Mouse (Mus musculus) midbrain, embryonic 13.5 days (tissue): ENCODE data around the gene Lman1l. TPM values are rescaled to one million over a fixed set of nuclear protein-coding genes. Genes with fewer than 3 reads are reported as not detected.

Experiments used
- ATAC-seq: fragments of 200-750 bp; cut with Nextera tagmentation; 2 replicates; pipeline ENCODE4 v1.8.0; 2017; ENCODE audit warnings: mild to moderate bottlenecking, moderate TSS enrichment, moderate library complexity
- H3K27ac ChIP-seq: fragments of 300-500 bp; sonication (generic); 2 replicates; pipeline ENCODE4 v1.5.1; 2015; ENCODE audit warnings: inconsistent platforms, mild to moderate bottlenecking, moderate library complexity
- H3K27me3 ChIP-seq: fragments of 300-500 bp; sonication (generic); 2 replicates; pipeline ENCODE4 v1.6.1; 2015; ENCODE audit warnings: mild to moderate bottlenecking, inconsistent platforms
- H3K36me3 ChIP-seq: fragments of 300-500 bp; sonication (generic); 2 replicates; pipeline ENCODE4 v1.6.1; 2015; ENCODE audit warnings: mild to moderate bottlenecking, inconsistent platforms
- H3K4me1 ChIP-seq: fragments of 300-500 bp; sonication (generic); replicated peaks from 2 replicates; pipeline ENCODE4 v1.6.1; 2015; ENCODE audit warnings: inconsistent platforms
- H3K4me2 ChIP-seq: fragments of 300-500 bp; sonication (generic); replicated peaks from 2 replicates; pipeline ENCODE4 v1.6.1; 2015; ENCODE audit warnings: moderate library complexity, mild to moderate bottlenecking, inconsistent platforms
- H3K4me3 ChIP-seq: fragments of 300-500 bp; sonication (generic); replicated peaks from 2 replicates; pipeline ENCODE4 v1.5.1; 2015; ENCODE audit warnings: mild to moderate bottlenecking, inconsistent platforms
- H3K9ac ChIP-seq: fragments of 300-500 bp; sonication (generic); replicated peaks from 2 replicates; pipeline ENCODE4 v1.6.1; 2015; ENCODE audit warnings: mild to moderate bottlenecking, inconsistent platforms
- H3K9me3 ChIP-seq: fragments of 300-500 bp; sonication (generic); 2 replicates; pipeline ENCODE4 v1.6.1; 2016; ENCODE audit warnings: mild to moderate bottlenecking, inconsistent platforms
- WGBS: fragments of 180-500 bp; shearing (Covaris S2); methylation state at CpG from one replicate; pipeline ENCODE4 v1.1.7; 2015; 5-methylcytosine and 5-hydroxymethylcytosine counted together
- polyA plus RNA-seq: library from polyadenylated mRNA; unstranded; fragments of >200 nt; fragmentation: Nextera tagmentation; extraction: Ambion mirVana; gene quantifications from 2 replicates; pipeline ENCODE4 v1.2.1, GENCODE M21; 2015

Gene Lman1l
- polyA plus RNA-seq, 1 experiment from 2014 or later = not detected

GRCm38 (mm10) chr9:57644442-57644943 is 23.9 kb upstream of the Lman1l start:
- ATAC-seq = peak; percentile 35

GRCm38 (mm10) chr9:57643856-57644180 is 23.2 kb upstream of the Lman1l start:
- Histone ChIP-seq H3K4me1 (peaks cover 61% of the 10 kb centered on the region), H3K27ac (0 out of 2 replicates have a peak overlapping the region, but pooled peaks have one; percentile 10), H3K4me3 (peak overlapping the region; percentile 97), H3K9ac (peak overlapping the region; percentile 98), H3K9me3 (no peaks in the 10 kb centered on the region), H3K4me2 (peak overlapping the region; percentile 98), H3K27me3 (0 out of 2 replicates have a peak, but pooled peaks cover 6% of the 10 kb centered on the region), H3K36me3 (peaks cover 15% of the 10 kb centered on the region)
- 55% methylated on average over 7 of the region's 7 CpGs for WGBS
- ATAC-seq = no peak

More at GRCm38 (mm10) chr9:57644442-57644943, 23.9 kb upstream of the Lman1l start:
- H3K9me3 ChIP-seq = no peaks in the 10 kb centered on the region
- H3K4me1 ChIP-seq = peaks cover 54% of the 10 kb centered on the region
- peaks cover 15% of the 10 kb centered on the region for H3K36me3 ChIP-seq
- H3K9ac ChIP-seq = peak overlapping the region; percentile 98
- peak overlapping the region; percentile 97 for H3K27ac ChIP-seq
- WGBS = under 1% methylated on average over 18 of the region's 18 CpGs
- H3K4me3 ChIP-seq = peak overlapping the region; percentile 97
- H3K4me2 ChIP-seq = peak overlapping the region; percentile 98
- H3K27me3 ChIP-seq = 0 out of 2 replicates have a peak, but pooled peaks cover 6% of the 10 kb centered on the region

GRCm38 (mm10) chr9:57643169-57643855 is 22.7 kb upstream of the Lman1l start:
- H3K9me3 ChIP-seq = no peaks in the 10 kb centered on the region
- H3K4me1 ChIP-seq = peaks cover 66% of the 10 kb centered on the region
- no peak overlapping the region for H3K27ac ChIP-seq
- H3K4me3 ChIP-seq = peak overlapping the region; percentile 97
- peak overlapping the region; percentile 98 for H3K9ac ChIP-seq
- 0 out of 2 replicates have a peak, but pooled peaks cover 6% of the 10 kb centered on the region for H3K27me3 ChIP-seq
- peak overlapping the region; percentile 98 for H3K4me2 ChIP-seq
- peaks cover 15% of the 10 kb centered on the region for H3K36me3 ChIP-seq
- ATAC-seq = no peak
- WGBS = 72% methylated on average over 9 of the region's 9 CpGs

GRCm38 (mm10) chr9:57641775-57642550 is 21.4 kb upstream of the Lman1l start:
- ATAC-seq = no peak
- no peaks in the 10 kb centered on the region for H3K9me3 ChIP-seq
- no peak overlapping the region; the same call in 1 of the 2 replicates for H3K9ac ChIP-seq
- 87% methylated on average over 13 of the region's 13 CpGs for whole genome bisulfite sequencing
- peak overlapping the region; percentile 8; the same call in 1 of the 2 replicates for H3K4me2 ChIP-seq
- 0 out of 2 replicates have a peak, but pooled peaks cover 3% of the 10 kb centered on the region for H3K27me3 ChIP-seq
- peaks cover 80% of the 10 kb centered on the region for H3K4me1 ChIP-seq
- peaks cover 15% of the 10 kb centered on the region for H3K36me3 ChIP-seq
- no peak overlapping the region for H3K4me3 ChIP-seq
- no peak overlapping the region for H3K27ac ChIP-seq

GRCm38 (mm10) chr9:57641022-57641421 is 20.4 kb upstream of the Lman1l start:
- Histone ChIP-seq H3K9me3 (no peaks in the 10 kb centered on the region), H3K4me1 (peaks cover 81% of the 10 kb centered on the region), H3K4me2 (peak overlapping the region; percentile 38; the same call in 1 of the 2 replicates), H3K4me3 (no peak overlapping the region), H3K9ac (peak overlapping the region; percentile 44; the same call in 1 of the 2 replicates), H3K27me3 (no peaks in the 10 kb centered on the region), H3K27ac (no peak overlapping the region), H3K36me3 (peaks cover 15% of the 10 kb centered on the region)
- ATAC-seq = no peak
- 60% methylated on average over 1 of the region's 1 CpGs for WGBS

- Histone ChIP-seq H3K27ac (peak overlapping the region; percentile 59), H3K27me3 (no peaks in the 10 kb centered on the region), H3K4me1 (peaks cover 77% of the 10 kb centered on the region), H3K9ac (peak overlapping the region; percentile 44), H3K4me2 (peak overlapping the region; percentile 38), H3K4me3 (peak overlapping the region; percentile 13; the same call in 1 of the 2 replicates), H3K36me3 (peaks cover 15% of the 10 kb centered on the region), H3K9me3 (no peaks in the 10 kb centered on the region)
- ATAC-seq = no peak
- 40% methylated on average over 15 of the region's 15 CpGs for WGBS
Measured at GRCm38 (mm10) chr9:57640384-57640783, 19.8 kb upstream of the Lman1l start.

GRCm38 (mm10) chr9:57639661-57640328 is 19.2 kb upstream of the Lman1l start:
- no peak for ATAC-seq
- 69% methylated on average over 5 of the region's 5 CpGs for WGBS
- Histone ChIP-seq H3K4me1 (peaks cover 77% of the 10 kb centered on the region), H3K36me3 (peaks cover 15% of the 10 kb centered on the region), H3K4me2 (peak overlapping the region; percentile 38), H3K9ac (peak overlapping the region; percentile 44), H3K27me3 (no peaks in the 10 kb centered on the region), H3K27ac (peak overlapping the region; percentile 59), H3K9me3 (no peaks in the 10 kb centered on the region), H3K4me3 (peak overlapping the region; percentile 13; the same call in 1 of the 2 replicates)

GRCm38 (mm10) chr9:57638651-57639459 is 18.3 kb upstream of the Lman1l start:
- Histone ChIP-seq H3K4me2 (peak overlapping the region; percentile 38), H3K9me3 (no peaks in the 10 kb centered on the region), H3K9ac (peak overlapping the region; percentile 44), H3K4me1 (peaks cover 78% of the 10 kb centered on the region), H3K36me3 (peaks cover 15% of the 10 kb centered on the region), H3K27ac (peak overlapping the region; percentile 58), H3K27me3 (no peaks in the 10 kb centered on the region), H3K4me3 (no peak overlapping the region)
- ATAC-seq = 0 out of 2 replicates have a peak, but pooled peaks have one; percentile 21
- 54% methylated on average over 8 of the region's 8 CpGs for WGBS

- Histone ChIP-seq H3K9me3 (no peaks in the 10 kb centered on the region), H3K4me3 (no peak overlapping the region), H3K27ac (peak overlapping the region; percentile 58; the same call in 1 of the 2 replicates), H3K27me3 (no peaks in the 10 kb centered on the region), H3K4me2 (no peak overlapping the region), H3K4me1 (peaks cover 74% of the 10 kb centered on the region), H3K36me3 (peaks cover 18% of the 10 kb centered on the region), H3K9ac (peak overlapping the region; percentile 44; the same call in 1 of the 2 replicates)
- 0 out of 2 replicates have a peak, but pooled peaks have one; percentile 15 for ATAC-seq
- WGBS = 60% methylated on average over 6 of the region's 6 CpGs
Measured at GRCm38 (mm10) chr9:57637741-57638322, 17.3 kb upstream of the Lman1l start.

GRCm38 (mm10) chr9:57637272-57637671 is 16.7 kb upstream of the Lman1l start:
- no peaks in the 10 kb centered on the region for H3K27me3 ChIP-seq
- no peak overlapping the region for H3K4me3 ChIP-seq
- H3K4me1 ChIP-seq = peaks cover 69% of the 10 kb centered on the region
- 82% methylated on average over 3 of the region's 3 CpGs for WGBS
- peaks cover 21% of the 10 kb centered on the region for H3K36me3 ChIP-seq
- no peak overlapping the region for H3K4me2 ChIP-seq
- no peaks in the 10 kb centered on the region for H3K9me3 ChIP-seq
- no peak for ATAC-seq
- 0 out of 2 replicates have a peak overlapping the region, but pooled peaks have one; percentile 47 for H3K27ac ChIP-seq
- no peak overlapping the region for H3K9ac ChIP-seq
